Mouse (Mus musculus) limb, embryonic 14.5 days (tissue): ENCODE measurements around the gene Ptges3l. TPM values are rescaled to one million over a fixed set of nuclear protein-coding genes. Genes with fewer than 3 reads are reported as not detected.
"Not testable (repeated sequence)": the region's sequence is repeated elsewhere in the genome, so short reads cannot be mapped to it uniquely, and the experiment has no call there.

Experiments used
- ATAC-seq: fragments of 200-750 bp; cut with Nextera tagmentation; 2 replicates; pipeline ENCODE4 v1.8.0; 2017; ENCODE audit warnings: low read depth, moderate number of reproducible peaks, moderate TSS enrichment; ENCODE audit not compliant: low FRiP score
- DNase-seq: peaks from one replicate; pipeline ENCODE4 v3.0.0-alpha.2; 2015; ENCODE audit warnings: low spot score
- H3K27ac ChIP-seq: fragments of 300-500 bp; sonication (generic); replicated peaks from 2 replicates; pipeline ENCODE4 v1.5.1; 2014; ENCODE audit warnings: low read depth, mild to moderate bottlenecking, low read length, moderate library complexity, mixed read lengths
- H3K27me3 ChIP-seq: fragments of 300-500 bp; sonication (generic); 2 replicates; pipeline ENCODE4 v1.6.1; 2014; ENCODE audit warnings: low read length, mixed read lengths; ENCODE audit not compliant: control insufficient read depth, insufficient read depth
- H3K36me3 ChIP-seq: fragments of 300-500 bp; sonication (generic); 2 replicates; pipeline ENCODE4 v1.6.1; 2014; ENCODE audit warnings: mild to moderate bottlenecking, low read length, moderate library complexity, mixed read lengths; ENCODE audit not compliant: control insufficient read depth, insufficient read depth
- H3K4me1 ChIP-seq: fragments of 300-500 bp; sonication (generic); 2 replicates; pipeline ENCODE4 v1.6.1; 2014; ENCODE audit warnings: antibody characterized with exemption, low read length, mixed read lengths; ENCODE audit not compliant: control insufficient read depth, insufficient read depth
- H3K4me2 ChIP-seq: fragments of 300-500 bp; sonication (generic); replicated peaks from 2 replicates; pipeline ENCODE4 v1.6.1; 2014; ENCODE audit warnings: low read depth, mild to moderate bottlenecking, low read length, moderate library complexity; ENCODE audit not compliant: severe bottlenecking
- H3K4me3 ChIP-seq: fragments of 300-500 bp; sonication (generic); replicated peaks from 2 replicates; pipeline ENCODE4 v1.5.1; 2014; ENCODE audit warnings: low read length
- H3K9ac ChIP-seq: fragments of 300-500 bp; sonication (generic); 2 replicates; pipeline ENCODE4 v1.6.1; 2014; ENCODE audit warnings: mild to moderate bottlenecking, low read depth, low read length, moderate library complexity; ENCODE audit not compliant: severe bottlenecking
- H3K9me3 ChIP-seq: fragments of 300-500 bp; sonication (generic); 2 replicates; pipeline ENCODE4 v1.6.1; 2016; ENCODE audit warnings: low read length; ENCODE audit not compliant: control insufficient read depth
- POLR2A ChIP-seq: fragments of 200-500 bp; IDR thresholded peaks from 2 replicates; pipeline ENCODE4 v1.8.0; 2012; ENCODE audit warnings: inconsistent platforms, mild to moderate bottlenecking, moderate library complexity, borderline replicate concordance; ENCODE audit not compliant: insufficient read depth, insufficient read length; ENCODE audit errors: extremely low read depth
- WGBS: fragments of 180-500 bp; shearing (Covaris S2); extraction: QIAGEN DNeasy Blood & Tissue Kit; methylation state at CpG from one replicate; pipeline ENCODE4 v1.1.7; 2014; 5-methylcytosine and 5-hydroxymethylcytosine counted together
- polyA plus RNA-seq, 2 experiments: library from polyadenylated mRNA; depleted of rRNA in 1 of 2; stranded (reverse) in 1 of 2; unstranded in 1 of 2; fragments of >200 nt; fragmentation: Nextera tagmentation in 1 of 2; extraction: Ambion mirVana in 1 of 2; gene quantifications; 2 replicates each; pipeline versions ENCODE4 v1.2.1 to v1.2.3; 2012 to 2014

Ptges3l gene
- polyA plus RNA-seq (2012; rRNA removed) (23.7 and 27.5 TPM in 2 replicates), polyA plus RNA-seq (2014; fragmentation: Nextera tagmentation; extraction: Ambion mirVana) (13.9 and 20.5 TPM in 2 replicates)

DNA sequence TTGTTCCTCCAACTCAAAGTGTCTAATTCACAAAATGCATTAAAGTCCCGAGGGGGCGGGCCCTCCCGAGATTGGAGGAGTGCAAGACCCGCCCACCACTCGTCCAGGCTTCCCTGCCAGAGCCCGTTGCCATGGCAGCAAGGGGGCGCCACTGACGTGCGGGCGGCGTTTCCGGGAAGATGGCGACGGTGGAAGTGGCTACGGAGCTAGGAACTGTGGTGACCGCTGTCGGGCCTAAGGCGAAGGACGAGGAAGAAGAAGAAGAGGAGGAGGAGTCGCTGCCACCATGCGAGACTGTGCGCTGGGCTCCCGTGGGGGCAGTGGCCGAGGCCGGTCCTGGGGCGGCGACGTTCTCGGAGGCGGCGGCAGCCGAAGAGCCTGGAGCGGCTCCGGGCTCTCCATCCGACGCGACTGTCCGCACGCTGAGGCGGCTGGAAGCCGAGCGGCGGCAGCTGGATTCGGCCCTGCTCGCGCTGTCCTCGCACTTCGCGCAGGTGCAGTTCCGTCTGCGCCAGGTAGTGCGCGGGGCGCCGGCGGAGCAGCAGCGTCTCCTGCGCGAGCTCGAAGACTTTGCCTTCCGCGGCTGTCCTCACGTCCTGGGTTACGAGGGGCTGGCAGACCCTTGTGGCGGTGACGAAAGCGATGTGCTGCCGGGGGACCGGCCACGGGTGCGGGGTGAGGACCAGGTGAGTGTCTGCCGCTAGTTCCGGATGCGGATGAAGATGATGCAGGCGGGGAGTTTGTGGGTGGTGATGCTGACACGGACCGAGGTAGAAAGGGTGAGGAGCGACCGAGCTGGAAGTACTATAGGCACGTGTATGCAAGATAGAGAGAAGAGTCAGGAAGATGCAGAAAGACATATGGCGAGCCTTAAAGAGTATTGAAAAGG is at the start of gene Ptges3l, which contains the start of gene Rundc1:
Ptges3l (minus strand) TSS at position 409 of the 889 bp plus-strand sequence.
Rundc1 (plus strand) TSS at position 161 of the 889 bp plus-strand sequence.
- H3K9me3 ChIP-seq: no peaks in the 10 kb centered on the region
- peak; percentile 50; the same call in 1 of the 2 replicates for TF ChIP-seq POLR2A
- peak within 1 kb of the TSS; percentile 97 for H3K4me3 ChIP-seq
- H3K36me3 ChIP-seq: peaks cover 10% of the 10 kb centered on the region
- peak within 1 kb of the TSS; percentile 72 for H3K27ac ChIP-seq
- peaks cover 19% of the 10 kb centered on the region for H3K4me1 ChIP-seq
- peak within 1 kb of the TSS; percentile 82 for H3K4me2 ChIP-seq
- H3K9ac ChIP-seq: peak within 1 kb of the TSS; percentile 73
- DNase-seq (peak; percentile 97), ATAC-seq (peak; percentile 95)
- H3K27me3 ChIP-seq: no peaks in the 10 kb centered on the region
- WGBS: 1% methylated on average over 72 of the region's 81 CpGs

DNA sequence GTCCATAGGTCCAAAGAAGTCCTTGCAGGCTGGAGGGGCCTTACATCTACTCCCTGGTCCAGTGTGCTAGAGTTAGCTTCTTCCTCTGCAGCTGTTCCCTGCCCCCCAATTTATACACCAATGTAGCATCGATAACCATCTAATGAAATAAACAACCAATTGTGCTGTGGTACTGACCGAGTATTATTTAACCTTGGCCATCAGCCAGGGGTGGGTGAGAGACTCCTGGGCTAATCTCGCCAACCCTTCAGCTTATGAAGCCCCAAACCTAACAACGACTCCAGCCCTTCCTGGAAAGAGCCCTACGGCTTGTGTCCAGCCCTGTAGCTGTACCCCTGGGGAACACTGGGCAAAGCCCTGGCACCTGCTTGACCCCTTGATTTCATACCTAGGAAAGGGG is 49.2 kb upstream of the Ptges3l start:
- WGBS: 82% methylated on average over 5 of the region's 5 CpGs
- Histone ChIP-seq H3K36me3 (no peaks in the 10 kb centered on the region), H3K9me3 (no peaks in the 10 kb centered on the region), H3K4me1 (no peaks in the 10 kb centered on the region), H3K9ac (no peak overlapping the region), H3K4me2 (no peak overlapping the region), H3K27ac (no peak overlapping the region), H3K4me3 (no peak overlapping the region), H3K27me3 (no peaks in the 10 kb centered on the region)
- TF ChIP-seq POLR2A: no peak
- ATAC-seq: no peak
- no peak for DNase-seq

DNA sequence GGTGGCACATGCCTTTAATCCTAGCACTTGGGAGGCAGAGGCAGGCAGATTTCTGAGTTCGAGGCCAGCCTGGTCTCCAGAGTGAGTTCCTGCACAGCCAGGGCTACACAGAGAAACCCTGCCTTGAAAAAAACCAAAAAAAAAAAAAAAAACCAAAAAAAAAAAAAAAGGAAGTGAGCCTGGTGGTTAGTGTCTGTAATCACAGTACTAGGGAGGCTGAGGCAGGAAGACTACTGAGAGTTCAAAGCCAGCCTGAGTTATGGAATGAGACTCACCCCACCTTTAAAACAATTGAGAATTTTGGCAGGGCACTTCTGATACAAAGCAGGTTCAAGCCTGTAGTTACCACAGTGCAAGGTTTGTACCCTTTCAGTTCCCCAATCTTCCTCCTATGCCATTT is 48.6 kb upstream of the Ptges3l start:
- H3K4me3 ChIP-seq, ATAC-seq, H3K9me3 ChIP-seq, H3K4me1 ChIP-seq, DNase-seq, H3K27ac ChIP-seq, H3K4me2 ChIP-seq, H3K9ac ChIP-seq, H3K36me3 ChIP-seq, H3K27me3 ChIP-seq: not testable (repeated sequence)
- 80% methylated on average over 1 of the region's 1 CpGs for WGBS

DNA sequence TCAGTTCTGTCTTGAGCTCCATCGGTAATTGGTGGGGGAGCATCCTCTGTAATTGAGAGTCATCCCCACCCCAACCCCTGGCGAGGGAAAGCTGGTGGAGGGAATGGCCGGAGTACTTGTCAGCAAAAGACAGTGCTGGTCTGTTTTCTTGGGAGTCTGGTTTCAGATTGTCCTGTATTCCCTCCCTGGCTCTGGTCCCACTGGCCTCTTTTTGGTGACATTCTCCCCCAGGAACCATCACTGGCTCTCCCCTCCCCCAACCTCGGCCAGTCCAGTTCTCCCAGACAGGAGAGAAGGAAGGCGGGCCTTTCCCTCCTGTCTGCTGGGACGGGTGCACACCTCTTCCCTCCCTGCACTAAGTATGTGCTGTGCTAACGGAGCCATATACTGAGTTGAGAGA is 47.2 kb upstream of the Ptges3l start:
- DNase-seq (no peak), ATAC-seq (no peak)
- H3K9ac ChIP-seq: no peak overlapping the region
- no peaks in the 10 kb centered on the region for H3K9me3 ChIP-seq
- H3K4me3 ChIP-seq: no peak overlapping the region
- no peaks in the 10 kb centered on the region for H3K27me3 ChIP-seq
- no peak overlapping the region for H3K4me2 ChIP-seq
- TF ChIP-seq POLR2A: no peak
- peaks cover 6% of the 10 kb centered on the region for H3K4me1 ChIP-seq
- no peak overlapping the region for H3K27ac ChIP-seq
- H3K36me3 ChIP-seq: no peaks in the 10 kb centered on the region
- 36% methylated on average over 7 of the region's 7 CpGs for WGBS

DNA sequence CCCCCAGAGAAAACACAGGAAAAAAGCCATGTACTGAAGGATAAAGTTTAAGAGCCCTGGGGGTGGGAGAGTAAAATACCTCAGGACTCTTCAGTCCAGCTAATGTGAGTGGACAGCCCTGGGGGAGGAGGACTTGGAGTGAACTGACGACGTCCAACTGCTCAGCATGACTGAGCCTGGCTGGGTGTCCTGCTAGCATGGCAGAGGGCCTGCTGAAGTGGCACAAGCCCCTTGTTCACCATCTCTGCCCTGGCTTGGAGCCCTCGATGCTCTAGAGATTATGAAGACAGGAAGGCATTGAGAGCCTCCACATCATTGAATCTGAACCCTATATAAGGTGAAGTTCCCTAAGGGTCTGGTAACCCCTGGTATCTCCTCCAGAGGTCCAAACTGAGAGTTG is 46.8 kb upstream of the Ptges3l start:
- no peaks in the 10 kb centered on the region for H3K9me3 ChIP-seq
- no peaks in the 10 kb centered on the region for H3K27me3 ChIP-seq
- no peak for DNase-seq
- 57% methylated on average over 3 of the region's 3 CpGs for WGBS
- TF ChIP-seq POLR2A: no peak
- no peak overlapping the region for H3K4me2 ChIP-seq
- H3K4me1 ChIP-seq: peaks cover 6% of the 10 kb centered on the region
- H3K4me3 ChIP-seq: no peak overlapping the region
- H3K9ac ChIP-seq: no peak overlapping the region
- no peak overlapping the region for H3K27ac ChIP-seq
- ATAC-seq: no peak
- no peaks in the 10 kb centered on the region for H3K36me3 ChIP-seq
